Mouse (Mus musculus): ENCODE data around the gene Foxk2. TPM values are rescaled to one million over a fixed set of nuclear protein-coding genes. Genes with fewer than 3 reads are reported as not detected.

Gene Foxk2
- polyA plus RNA-seq, 1 experiment = 29.8 TPM

DNA sequence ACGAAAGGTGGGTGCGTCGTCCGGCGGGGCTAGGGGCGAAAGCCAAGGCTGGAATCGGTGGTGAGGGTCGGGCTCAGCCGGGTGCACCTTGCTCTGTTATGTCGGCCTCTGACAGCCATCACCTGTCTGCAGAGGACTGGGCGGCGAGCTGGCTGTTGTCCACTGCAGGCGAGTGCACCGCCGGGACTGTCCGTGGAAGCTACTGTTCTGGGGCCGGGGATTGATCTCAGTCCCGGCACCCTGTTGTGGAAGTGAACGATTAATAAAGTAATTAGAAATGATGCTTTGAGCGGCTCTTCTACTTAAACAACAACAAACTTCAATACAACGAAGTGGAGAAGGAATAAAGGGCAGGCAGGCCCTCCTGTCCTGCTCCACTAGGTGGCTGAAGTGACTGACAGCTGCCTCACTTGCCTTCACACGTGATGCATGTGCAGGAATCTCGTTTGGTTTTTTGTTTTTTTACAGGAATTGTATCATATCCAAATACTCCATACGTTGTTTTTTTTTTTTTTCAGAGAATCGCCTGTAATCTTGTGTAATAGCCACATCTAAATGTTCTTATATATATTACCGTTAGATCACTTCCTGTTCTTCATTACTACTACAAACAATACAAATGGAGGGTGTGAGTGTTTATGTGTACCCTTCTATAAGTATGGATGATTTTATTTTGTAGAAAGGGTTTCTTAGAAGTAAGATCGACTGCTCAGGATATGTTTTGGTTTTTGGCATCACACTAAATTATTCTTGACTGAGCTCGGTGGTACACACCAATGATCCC lies 22.3 kb upstream of the Foxk2 start:
- Histone ChIP-seq H3K4me3 (ENCODE audit: extremely low read depth, insufficient read depth, insufficient read length) (peak overlapping the region; percentile 84), H3K4me1 (ENCODE audit: control insufficient read depth, insufficient read depth, insufficient read length) (peaks cover 9% of the 10 kb centered on the region; the same call in 1 of the 2 replicates), H3K36me3 (ENCODE audit: control insufficient read depth, insufficient read depth, low read length) (peaks cover 10% of the 10 kb centered on the region), H3K27me3 (ENCODE audit: control insufficient read depth, insufficient read depth, low read length) (no peaks in the 10 kb centered on the region), H3K27ac (ENCODE audit: insufficient read depth, low read length) (peak overlapping the region; percentile 85)
- WGBS = 2% methylated on average over 28 of the region's 28 CpGs
- DNase-seq (ENCODE audit: low read depth in 1 of 2, low spot score in 2 of 2) = peak in 1 of 2 experiments; percentile 31
- TF ChIP-seq CTCF (IDR thresholded peaks at IDR 0.05; ENCODE audit: extremely low read depth, insufficient read depth, insufficient read length, insufficient replicate concordance) = peak; percentile 18; the same call in 1 of the 2 replicates
- no peak for TF ChIP-seq POLR2A (IDR thresholded peaks at IDR 0.05; ENCODE audit: low read depth, low read length)

- TF ChIP-seq POLR2A (IDR thresholded peaks at IDR 0.05; ENCODE audit: low read depth, low read length) (no peak), CTCF (IDR thresholded peaks at IDR 0.05; ENCODE audit: extremely low read depth, insufficient read depth, insufficient read length, insufficient replicate concordance) (no peak)
- DNase-seq (ENCODE audit: low read depth in 1 of 2, low spot score in 2 of 2) = no peak
- Histone ChIP-seq H3K4me3 (ENCODE audit: extremely low read depth, insufficient read depth, insufficient read length) (no peak overlapping the region), H3K36me3 (ENCODE audit: control insufficient read depth, insufficient read depth, low read length) (peaks cover 19% of the 10 kb centered on the region), H3K27me3 (ENCODE audit: control insufficient read depth, insufficient read depth, low read length) (no peaks in the 10 kb centered on the region), H3K27ac (ENCODE audit: insufficient read depth, low read length) (0 out of 2 replicates have a peak overlapping the region, but pooled peaks have one; percentile 29), H3K4me1 (ENCODE audit: control insufficient read depth, insufficient read depth, insufficient read length) (peaks cover 9% of the 10 kb centered on the region; the same call in 1 of the 2 replicates)
- WGBS = 87% methylated on average over 2 of the region's 2 CpGs
Measured at GRCm38 (mm10) chr11:121239669-121240068, 20.1 kb upstream of the Foxk2 start.

GRCm38 (mm10) chr11:121250196-121250595 lies 9.6 kb upstream of the Foxk2 start:
- Histone ChIP-seq H3K4me1 (ENCODE audit: control insufficient read depth, insufficient read depth, insufficient read length) (no peaks in the 10 kb centered on the region), H3K36me3 (ENCODE audit: control insufficient read depth, insufficient read depth, low read length) (peaks cover 68% of the 10 kb centered on the region), H3K27ac (ENCODE audit: insufficient read depth, low read length) (no peak overlapping the region), H3K4me3 (ENCODE audit: extremely low read depth, insufficient read depth, insufficient read length) (no peak overlapping the region), H3K27me3 (ENCODE audit: control insufficient read depth, insufficient read depth, low read length) (no peaks in the 10 kb centered on the region)
- no peak for TF ChIP-seq POLR2A (IDR thresholded peaks at IDR 0.05; ENCODE audit: low read depth, low read length)
- TF ChIP-seq CTCF (IDR thresholded peaks at IDR 0.05; ENCODE audit: extremely low read depth, insufficient read depth, insufficient read length, insufficient replicate concordance) = no peak
- DNase-seq (ENCODE audit: low read depth in 1 of 2, low spot score in 2 of 2) = no peak
- WGBS = 96% methylated on average over 8 of the region's 8 CpGs

- peak in 1 of 2 experiments; percentile 26 for DNase-seq (ENCODE audit: low read depth in 1 of 2, low spot score in 2 of 2)
- peak overlapping the region; percentile 47 for H3K27ac ChIP-seq (ENCODE audit: insufficient read depth, low read length)
Measured at GRCm38 (mm10) chr11:121260211-121260906, 569 bp downstream of the Foxk2 start.

DNA sequence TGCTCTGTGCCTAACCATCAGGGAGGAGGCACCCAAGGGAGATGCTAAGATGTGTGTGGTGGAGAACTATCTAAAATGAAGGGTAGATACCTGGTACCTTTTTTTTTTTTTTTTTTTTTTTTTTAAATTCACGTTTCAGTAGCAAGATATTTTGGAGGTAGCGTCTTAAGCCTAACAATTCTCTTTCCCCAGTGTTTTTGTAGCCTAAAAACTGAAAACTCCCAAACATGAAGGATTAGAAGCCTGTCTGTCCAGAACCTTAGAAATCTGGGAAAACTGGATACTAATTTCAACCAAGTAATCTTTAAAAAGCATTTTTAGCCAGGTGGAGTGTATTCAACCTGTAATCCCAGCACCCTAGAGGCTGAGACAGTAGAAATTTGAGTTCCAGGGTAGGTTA lies 1.3 kb downstream of the Foxk2 start:
- WGBS = 39% methylated on average over 2 of the region's 2 CpGs
- H3K27ac ChIP-seq (ENCODE audit: insufficient read depth, low read length) = no peak overlapping the region
- DNase-seq (ENCODE audit: low read depth in 1 of 2, low spot score in 2 of 2) = no peak
- no peaks in the 10 kb centered on the region for H3K27me3 ChIP-seq (ENCODE audit: control insufficient read depth, insufficient read depth, low read length)
- H3K4me3 ChIP-seq (ENCODE audit: extremely low read depth, insufficient read depth, insufficient read length) = peak overlapping the region; percentile 81; the same call in 1 of the 2 replicates
- TF ChIP-seq POLR2A (IDR thresholded peaks at IDR 0.05; ENCODE audit: low read depth, low read length) (no peak), CTCF (IDR thresholded peaks at IDR 0.05; ENCODE audit: extremely low read depth, insufficient read depth, insufficient read length, insufficient replicate concordance) (no peak)
- peaks cover 7% of the 10 kb centered on the region; the same call in 1 of the 2 replicates for H3K4me1 ChIP-seq (ENCODE audit: control insufficient read depth, insufficient read depth, insufficient read length)
- H3K36me3 ChIP-seq (ENCODE audit: control insufficient read depth, insufficient read depth, low read length) = no peaks in the 10 kb centered on the region; the same call in 1 of the 2 replicates

More at GRCm38 (mm10) chr11:121260211-121260906, 569 bp downstream of the Foxk2 start:
- no peaks in the 10 kb centered on the region; the same call in 1 of the 2 replicates for H3K36me3 ChIP-seq (ENCODE audit: control insufficient read depth, insufficient read depth, low read length)
- 2% methylated on average over 59 of the region's 60 CpGs for WGBS
- H3K4me1 ChIP-seq (ENCODE audit: control insufficient read depth, insufficient read depth, insufficient read length) = peaks cover 7% of the 10 kb centered on the region; the same call in 1 of the 2 replicates
- H3K4me3 ChIP-seq (ENCODE audit: extremely low read depth, insufficient read depth, insufficient read length) = peak overlapping the region; percentile 81
- H3K27me3 ChIP-seq (ENCODE audit: control insufficient read depth, insufficient read depth, low read length) = no peaks in the 10 kb centered on the region
- TF ChIP-seq POLR2A (IDR thresholded peaks at IDR 0.05; ENCODE audit: low read depth, low read length) (no peak), CTCF (IDR thresholded peaks at IDR 0.05; ENCODE audit: extremely low read depth, insufficient read depth, insufficient read length, insufficient replicate concordance) (no peak)

DNA sequence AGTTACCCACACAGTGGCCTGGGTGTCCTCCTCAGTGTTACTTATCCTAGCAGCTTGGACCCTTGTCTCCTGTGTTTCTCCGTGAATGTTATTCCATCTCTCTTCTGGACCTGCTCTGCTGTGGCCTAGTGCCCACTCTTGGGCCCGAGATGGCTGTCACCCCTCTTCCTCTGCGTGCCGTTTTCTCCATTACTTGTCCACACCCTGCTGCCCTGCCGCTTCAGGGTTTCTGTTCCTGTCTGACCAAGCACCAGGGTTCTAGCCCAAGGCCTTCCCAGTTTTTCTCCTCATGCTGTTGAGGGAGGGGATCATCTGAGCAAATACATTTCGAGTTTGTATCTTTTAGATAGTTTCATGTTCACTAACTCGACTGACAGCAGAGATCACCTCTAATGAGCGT lies 17.7 kb downstream of the Foxk2 start:
- 88% methylated on average over 8 of the region's 8 CpGs for WGBS
- Histone ChIP-seq H3K27me3 (ENCODE audit: control insufficient read depth, insufficient read depth, low read length) (no peaks in the 10 kb centered on the region), H3K4me3 (ENCODE audit: extremely low read depth, insufficient read depth, insufficient read length) (no peak overlapping the region), H3K4me1 (ENCODE audit: control insufficient read depth, insufficient read depth, insufficient read length) (no peaks in the 10 kb centered on the region; the same call in 1 of the 2 replicates), H3K27ac (ENCODE audit: insufficient read depth, low read length) (no peak overlapping the region), H3K36me3 (ENCODE audit: control insufficient read depth, insufficient read depth, low read length) (no peaks in the 10 kb centered on the region)
- no peak for DNase-seq (ENCODE audit: low read depth in 1 of 2, low spot score in 2 of 2)
- TF ChIP-seq POLR2A (IDR thresholded peaks at IDR 0.05; ENCODE audit: low read depth, low read length) = no peak
- no peak for TF ChIP-seq CTCF (IDR thresholded peaks at IDR 0.05; ENCODE audit: extremely low read depth, insufficient read depth, insufficient read length, insufficient replicate concordance)
